24 mouse cellular contexts compared by ENCODE assay signal in genomic region chr10:117631562-117632259, GRCm38 (mm10).
"Had no signal": no experiment of that assay in that cellular context is flagged by ENCODE, and none has a peak within 500 bp of the region (broad histone marks: within the 10 kb centered on the region; RNA-seq: fewer than 3 reads in every experiment).

No protein-coding gene starts in this region.

- H3K27ac ChIP-seq: limb, embryonic 10.5 days; limb, embryonic 13.5 days; liver, embryonic 12.5 days; liver, embryonic 15.5 days; lung, embryonic 15.5 days; macrophage; midbrain, embryonic 10.5 days; midbrain, embryonic 13.5 days; neural tube, embryonic 13.5 days had no signal

- H3K4me2 ChIP-seq: limb, embryonic 13.5 days; liver, embryonic 15.5 days; lung, embryonic 15.5 days; midbrain, embryonic 13.5 days; neural tube, embryonic 13.5 days had no signal

- H3K36me3 ChIP-seq: limb, embryonic 13.5 days; liver, embryonic 12.5 days; liver, embryonic 15.5 days; lung, embryonic 15.5 days; midbrain, embryonic 10.5 days; midbrain, embryonic 13.5 days; neural tube, embryonic 13.5 days had no signal

- H3K9me3 ChIP-seq: limb, embryonic 10.5 days; limb, embryonic 13.5 days; liver, embryonic 12.5 days; liver, embryonic 15.5 days; lung, embryonic 15.5 days; midbrain, embryonic 10.5 days; midbrain, embryonic 13.5 days; neural tube, embryonic 13.5 days had no signal

- H3K9ac ChIP-seq: limb, embryonic 13.5 days; liver, embryonic 12.5 days; liver, embryonic 15.5 days; lung, embryonic 15.5 days; midbrain, embryonic 13.5 days; neural tube, embryonic 13.5 days had no signal

- H3K4me3 ChIP-seq: limb, embryonic 10.5 days; limb, embryonic 13.5 days; liver, embryonic 12.5 days; liver, embryonic 15.5 days; lung, embryonic 15.5 days; megakaryocyte, embryonic 14.5 days; midbrain, embryonic 10.5 days; midbrain, embryonic 13.5 days; myocyte; neural tube, embryonic 13.5 days had no signal

- DNase-seq: kidney, adult 18-20 months; kidney, adult 9 months; kidney, postnatal 14 days; kidney, postnatal 4 days; liver; lung, adult 18-20 months; lung, postnatal 14 days; retina, postnatal 1 day; right cerebral cortex, postnatal 25 days; thymus, adult 2 months; thymus, postnatal 14 days; thymus, postnatal 4 days had no signal

- ATAC-seq: liver, embryonic 12.5 days; midbrain, embryonic 13.5 days; midbrain, embryonic 16.5 days had no signal
